Mouse (Mus musculus) telencephalon, adult 2 months (tissue): ENCODE measurements around the gene Prkacb.

Experiments
- DNase-seq: peaks from one replicate; pipeline ENCODE4 v3.0.0-alpha.2; 2011; ENCODE audit warnings: low read depth, low spot score

Gene Prkacb

GRCm38 (mm10) chr3:146812901-146813393 lies at the start of gene Prkacb:
TSS of gene Prkacb (minus strand) at chr3:146812990.
- peak; percentile 69 for DNase-seq

GRCm38 (mm10) chr3:146860308-146860707 lies 47.5 kb upstream of the Prkacb start:
- no peak for DNase-seq

DNA sequence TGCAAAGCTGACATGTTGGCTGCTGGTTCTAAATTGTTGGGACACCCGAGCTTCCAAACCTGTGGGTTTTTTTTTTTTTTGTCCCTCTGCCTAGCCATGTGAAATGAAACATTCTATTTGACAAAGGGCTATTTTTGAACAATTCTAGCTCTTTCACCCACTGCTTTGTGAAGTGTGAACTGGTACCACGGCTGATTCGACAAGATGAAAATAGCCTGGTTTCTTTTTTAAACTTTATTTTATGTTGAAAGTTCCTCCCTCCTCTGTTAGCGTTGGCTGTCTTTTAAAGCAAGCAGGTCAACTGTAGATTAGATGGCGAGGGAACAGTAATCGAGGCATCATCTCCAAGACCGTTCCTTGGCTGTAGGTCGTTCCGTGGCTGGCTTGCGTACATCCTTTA lies 44.6 kb upstream of the Prkacb start:
- DNase-seq, result peak; percentile 68

DNA sequence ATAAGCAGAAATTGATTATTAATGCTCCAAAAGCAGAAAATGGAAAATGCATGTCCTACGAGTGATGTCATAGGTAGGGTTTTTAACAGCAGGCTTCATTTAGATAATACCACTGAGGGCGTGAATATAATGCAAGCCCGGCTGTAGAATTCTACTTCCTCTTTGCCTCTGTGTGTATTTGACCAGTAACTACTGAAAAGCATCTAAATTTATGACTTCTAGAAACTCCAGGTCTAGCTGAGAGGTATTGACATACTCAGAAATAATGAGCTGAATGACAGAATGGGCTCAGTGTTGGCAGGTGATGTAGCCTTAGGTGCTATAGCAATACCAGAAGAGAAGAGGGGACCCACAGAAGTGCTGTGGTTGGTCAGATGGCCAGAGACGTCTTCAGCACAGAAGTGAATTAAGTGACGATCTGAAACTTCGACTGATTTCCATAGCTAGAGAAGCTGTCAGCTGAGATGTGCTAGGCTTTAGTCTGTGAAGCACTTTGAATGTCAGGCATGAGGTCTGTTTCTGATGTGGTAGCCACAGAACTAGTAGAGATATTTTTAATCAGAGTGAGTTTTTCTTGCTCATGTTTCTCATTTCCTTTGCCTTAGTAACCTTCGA lies 41.8 kb upstream of the Prkacb start:
- DNase-seq, result no peak

DNA sequence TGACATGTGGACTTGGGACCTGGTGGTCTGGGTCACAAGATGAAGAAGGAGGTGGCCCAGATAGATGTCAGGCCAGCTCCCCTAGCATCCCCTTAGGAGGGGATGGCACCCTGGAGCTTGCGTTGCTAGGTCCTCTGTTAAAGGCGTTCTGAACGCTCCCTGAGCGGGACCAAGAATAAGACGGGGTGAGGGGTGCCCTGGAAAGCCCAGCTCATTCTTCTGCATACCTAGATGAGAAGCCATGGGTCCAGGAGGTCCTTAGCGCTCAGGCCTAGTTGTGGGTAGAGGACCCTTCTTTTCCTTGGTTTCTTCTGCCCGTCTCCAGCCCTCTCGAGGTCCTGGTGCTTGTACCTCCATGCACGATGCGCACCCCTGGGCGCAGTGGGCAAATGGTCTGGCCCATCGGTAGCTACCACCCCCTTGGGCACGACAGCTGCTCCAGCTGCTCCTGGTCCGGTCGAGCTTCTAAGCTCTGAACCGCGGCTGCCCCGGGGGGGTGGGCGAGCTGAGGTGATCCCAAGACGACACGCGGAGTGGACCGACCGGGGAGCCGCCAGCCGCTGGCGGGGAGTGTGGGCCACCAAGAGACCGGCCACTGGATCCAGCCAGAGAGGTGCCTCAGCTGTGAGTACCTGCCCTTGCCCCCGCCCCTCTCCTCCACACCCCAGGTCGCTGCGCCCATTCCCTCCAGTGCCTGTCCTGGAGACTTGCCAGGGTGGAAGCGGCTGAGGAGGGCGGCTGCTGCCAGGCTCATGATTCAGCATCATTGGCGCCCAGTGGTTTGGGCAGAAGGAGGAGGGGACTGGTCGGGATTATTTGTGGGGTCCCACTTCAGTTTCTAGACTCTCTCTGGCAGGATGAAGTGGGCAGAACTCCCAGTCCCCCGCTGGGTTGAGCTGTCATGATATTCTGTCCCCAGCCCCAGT lies 39.4 kb upstream of the Prkacb start, which contains the start of gene Ttll7:
Gene Ttll7 (plus strand): TSS at position 402 of the 926 bp plus-strand sequence.
- peak; percentile 85 for DNase-seq

DNA sequence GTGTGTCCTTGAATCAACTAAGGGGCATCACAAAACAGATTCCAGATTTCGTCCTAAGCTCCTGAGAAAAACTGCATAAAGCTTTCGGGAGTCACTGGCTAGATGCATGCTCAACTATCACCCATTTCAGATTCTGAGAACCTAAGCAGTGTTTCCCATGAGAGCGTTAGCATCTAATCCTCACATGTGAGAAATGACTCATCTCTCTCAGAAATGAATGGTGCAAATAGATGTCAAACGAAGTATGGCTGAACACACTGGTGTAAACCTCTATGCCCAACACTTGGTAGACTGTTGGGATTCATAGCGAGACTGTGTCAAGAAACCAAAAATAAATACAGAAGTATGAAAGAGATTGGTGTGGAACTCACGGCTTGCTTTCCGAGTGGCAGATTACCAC lies 36.6 kb upstream of the Prkacb start:
- DNase-seq, result no peak

DNA sequence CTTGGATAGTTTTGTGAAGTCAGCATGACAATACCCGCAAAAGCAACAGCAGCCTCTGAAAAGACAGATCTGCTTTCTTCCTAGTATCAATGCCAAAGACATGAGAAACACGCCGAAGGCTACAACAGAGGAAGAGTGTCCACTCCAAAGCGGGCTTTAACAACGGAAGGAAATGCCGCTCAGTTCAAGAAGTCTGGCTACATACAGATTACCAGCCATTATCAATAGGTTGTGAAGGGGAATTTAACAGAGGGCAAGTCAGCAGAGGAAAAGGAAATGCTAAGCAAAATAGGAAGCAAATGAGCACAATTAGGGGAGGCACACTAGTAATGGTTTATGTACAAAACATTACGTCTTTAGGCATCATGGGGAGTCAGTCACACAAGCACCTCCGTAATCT lies 35.3 kb upstream of the Prkacb start:
- DNase-seq, result no peak

DNA sequence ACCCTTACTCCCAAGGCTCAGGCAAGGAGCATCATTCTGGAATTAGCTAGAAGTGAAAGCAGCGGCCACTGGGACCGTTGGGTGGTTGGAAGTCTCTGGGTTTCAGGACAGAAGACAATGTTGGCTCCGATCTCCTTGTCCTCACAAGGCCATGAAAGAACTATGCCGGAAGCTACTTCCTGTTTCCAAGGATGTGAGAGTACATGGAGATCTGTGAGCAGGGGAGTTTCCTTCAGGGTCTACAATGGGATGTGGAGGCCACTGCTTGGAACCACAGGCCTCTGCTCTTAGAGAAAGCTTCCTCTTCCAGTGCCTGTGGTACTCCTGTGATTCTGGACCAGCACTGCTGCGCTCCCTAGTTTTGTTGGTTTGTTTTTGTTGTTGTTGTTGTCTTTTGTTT lies 33.4 kb upstream of the Prkacb start:
- DNase-seq, result no peak

DNA sequence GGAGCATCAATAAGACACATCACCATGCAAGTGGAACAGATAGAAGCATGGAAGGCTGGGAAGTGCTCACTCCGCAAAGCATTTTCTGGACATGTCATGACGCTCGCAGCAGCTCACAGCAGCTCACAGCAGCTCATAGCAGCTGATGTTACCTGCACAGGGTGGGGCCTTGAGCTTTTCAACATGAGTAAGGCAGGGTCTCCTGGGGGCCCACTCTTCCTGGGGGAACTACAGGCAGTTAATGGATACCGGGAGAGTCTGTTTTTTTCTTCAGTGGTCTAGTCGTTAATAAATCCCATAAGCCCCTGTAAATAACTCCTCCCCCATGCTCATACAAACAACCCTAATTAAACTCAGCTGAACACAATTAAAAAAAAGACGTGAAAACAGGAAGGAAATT lies 30.7 kb upstream of the Prkacb start:
- no peak for DNase-seq

DNA sequence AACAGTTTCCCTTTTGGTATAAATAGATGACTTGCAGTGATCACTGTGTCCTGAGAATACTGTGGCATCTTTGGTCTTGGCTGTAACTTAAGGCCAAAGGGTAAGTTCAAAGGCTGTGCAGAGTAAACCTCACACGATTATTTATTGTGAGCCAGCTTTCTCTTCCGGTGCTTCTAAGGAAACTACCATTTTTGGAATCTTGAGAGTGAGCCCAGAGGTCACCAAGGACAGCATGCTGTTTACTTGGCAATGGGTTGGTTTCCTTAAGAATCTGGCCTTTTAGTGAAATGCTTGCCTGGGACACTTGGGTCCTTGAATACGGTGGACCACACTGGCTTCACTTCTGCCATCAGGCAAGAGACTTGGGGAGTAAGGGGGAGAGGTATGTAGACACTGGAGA lies 30.0 kb upstream of the Prkacb start:
- DNase-seq, result no peak

DNA sequence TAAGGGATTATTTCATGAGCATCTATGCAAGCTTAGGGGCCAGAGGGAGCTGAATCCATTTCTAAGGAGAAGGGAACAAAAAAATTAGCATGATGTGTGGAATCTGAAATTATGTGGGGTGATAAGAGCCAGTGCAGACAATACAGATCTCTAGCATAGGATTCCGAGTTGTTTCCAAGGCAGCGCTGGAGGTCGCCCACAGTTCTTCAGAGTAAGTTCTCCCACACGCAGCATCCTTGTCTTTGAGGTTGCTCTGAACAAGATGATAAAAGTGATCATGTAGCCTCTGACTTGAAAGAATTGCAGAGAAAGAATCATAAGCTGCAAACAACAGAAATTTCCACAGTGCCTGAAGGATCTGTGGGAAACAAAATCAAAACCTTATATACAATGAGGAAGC lies 7.9 kb upstream of the Prkacb start:
- DNase-seq, result no peak

GRCm38 (mm10) chr3:146813624-146814023 lies 834 bp upstream of the Prkacb start:
- no peak for DNase-seq

DNA sequence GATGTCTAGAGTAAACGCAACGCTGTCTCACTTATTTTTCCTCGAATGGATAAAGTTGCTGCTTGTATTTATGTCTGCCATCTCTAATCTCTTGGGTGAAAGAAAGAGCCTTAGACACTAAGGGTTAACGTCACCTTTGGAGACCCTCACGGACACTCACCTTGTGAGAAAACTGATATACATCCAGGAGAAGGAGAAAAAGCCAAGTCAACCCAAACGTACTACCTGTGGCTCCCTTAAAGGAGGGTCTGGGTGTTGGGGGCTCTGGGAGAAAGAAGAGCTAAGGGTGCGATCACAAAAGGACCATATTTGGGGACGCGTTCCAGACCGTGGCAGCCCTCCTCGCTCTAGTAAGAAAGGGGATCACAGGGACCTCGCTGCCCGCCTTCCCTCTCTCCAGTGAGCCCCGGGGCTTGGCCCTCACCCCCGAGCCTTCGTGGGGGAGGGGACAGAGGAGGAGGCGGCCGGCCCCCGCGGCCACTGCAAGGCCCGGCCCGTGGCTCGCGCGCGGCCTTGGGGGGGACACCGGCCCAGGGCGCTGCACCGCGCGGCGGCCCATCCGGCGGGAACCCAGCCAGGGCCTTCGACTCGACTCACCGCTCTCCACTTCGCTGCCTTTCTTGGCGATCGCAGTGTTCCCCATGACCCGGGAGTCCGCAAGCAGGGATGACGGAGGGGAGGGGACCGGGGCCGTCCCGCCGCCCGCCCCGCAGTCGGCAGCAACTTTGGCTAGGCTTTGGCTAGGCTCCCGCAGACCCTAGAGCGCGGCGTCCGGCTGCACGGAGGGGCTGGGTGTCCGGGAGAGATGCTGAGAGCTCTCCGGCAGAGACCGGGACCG lies 530 bp downstream of the Prkacb start:
- DNase-seq, result no peak

DNA sequence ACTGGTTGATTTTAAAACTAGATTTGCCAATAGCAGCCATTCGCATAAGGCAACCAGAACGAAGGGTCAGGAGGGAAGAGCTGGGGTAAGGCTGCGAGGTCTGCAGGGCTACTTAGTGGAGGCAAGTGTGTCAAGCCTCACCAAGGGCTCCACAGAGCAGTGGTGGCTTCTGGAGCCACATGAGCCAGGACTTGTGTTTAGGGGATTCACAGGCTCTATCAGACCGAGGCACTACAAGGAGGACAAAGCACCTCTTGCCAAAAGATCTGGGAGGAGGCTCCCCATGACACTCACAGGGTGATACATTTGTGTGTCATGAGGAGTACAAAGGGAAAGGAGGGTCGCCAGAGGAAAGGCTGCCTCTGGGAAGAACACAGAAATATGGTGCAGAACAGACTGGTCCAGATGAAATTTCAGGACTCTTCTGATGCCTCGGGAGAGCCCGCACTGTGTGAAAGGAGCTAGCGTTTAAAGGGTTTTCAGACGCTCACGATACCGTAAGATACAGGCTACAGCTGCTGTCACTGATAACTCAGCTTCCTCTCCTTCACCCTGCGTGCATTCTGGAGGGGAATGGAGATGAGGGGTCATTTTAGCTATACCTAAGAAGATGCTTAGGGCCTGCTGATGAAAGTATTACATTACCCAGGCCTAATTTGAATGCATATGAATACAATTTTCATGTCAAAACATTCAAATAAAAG lies 19.1 kb downstream of the Prkacb start:
- DNase-seq, result no peak

DNA sequence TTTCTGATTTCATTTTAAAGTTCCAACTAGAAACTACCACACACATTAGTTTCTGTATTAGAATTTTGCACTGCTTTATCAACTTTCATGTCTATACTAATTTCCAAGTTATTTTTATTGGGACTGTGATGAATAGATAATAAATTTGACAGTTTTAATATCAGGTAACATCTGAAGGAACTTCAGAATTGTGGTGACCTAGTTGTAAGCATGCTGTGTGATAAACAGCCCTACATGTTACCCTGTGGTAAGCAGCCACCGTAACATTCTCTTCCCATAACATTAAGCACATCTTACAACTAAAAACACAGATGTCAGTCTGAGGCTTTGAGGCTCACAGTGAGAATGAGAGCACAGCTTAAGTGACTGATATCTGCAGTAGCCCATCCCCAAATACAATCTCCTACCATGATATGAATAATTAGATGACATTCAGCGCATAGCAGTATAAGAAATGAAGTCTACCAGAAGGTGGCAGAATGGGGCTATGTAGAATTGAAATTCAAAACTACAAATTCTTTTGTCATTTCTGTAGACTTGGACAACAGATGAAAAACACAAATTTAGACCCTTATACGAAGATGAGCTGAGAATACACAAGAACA lies 20.5 kb downstream of the Prkacb start:
- DNase-seq, result no peak

DNA sequence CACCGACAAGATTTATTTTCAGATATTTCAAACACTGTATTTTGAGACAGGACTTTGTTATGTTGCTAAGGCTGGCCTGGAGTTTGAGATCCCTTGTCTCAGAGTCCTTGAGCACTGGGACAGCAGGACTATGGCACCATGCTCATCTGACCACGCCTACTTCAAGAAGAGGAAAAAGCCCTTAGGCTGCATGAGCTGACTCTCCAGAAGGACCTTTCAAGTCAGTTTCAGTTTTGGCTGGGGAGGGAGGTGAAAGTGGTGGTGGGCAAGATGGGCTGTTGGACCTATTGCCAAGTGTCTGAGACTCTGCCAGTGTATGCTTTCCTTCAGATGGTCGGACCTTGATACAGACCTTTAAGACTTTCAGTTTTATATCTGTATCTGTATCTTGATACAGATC lies 28.6 kb downstream of the Prkacb start:
- no peak for DNase-seq

- no peak for DNase-seq
These were observed 29.1 kb downstream of the Prkacb start for GRCm38 (mm10) chr3:146783645-146784225.

DNA sequence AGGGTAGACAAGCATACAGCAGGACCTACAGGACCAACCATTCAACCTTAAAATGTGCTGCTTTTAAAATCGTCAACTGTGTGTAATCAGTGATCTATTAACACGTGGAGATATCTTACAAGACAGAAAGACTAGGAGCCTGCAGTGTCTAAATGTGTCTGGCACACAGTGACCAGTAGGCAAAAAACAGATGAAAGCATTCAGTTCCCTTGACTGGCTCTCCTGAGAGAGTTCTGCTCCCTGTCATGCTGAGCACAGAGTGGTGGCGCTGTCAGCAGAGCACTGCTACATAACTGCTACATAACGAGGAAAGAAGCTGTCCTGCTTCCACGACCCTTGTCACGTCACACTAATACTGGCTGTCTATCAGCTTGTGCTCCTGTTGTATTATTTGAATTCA lies 30.2 kb downstream of the Prkacb start:
- no peak for DNase-seq

DNA sequence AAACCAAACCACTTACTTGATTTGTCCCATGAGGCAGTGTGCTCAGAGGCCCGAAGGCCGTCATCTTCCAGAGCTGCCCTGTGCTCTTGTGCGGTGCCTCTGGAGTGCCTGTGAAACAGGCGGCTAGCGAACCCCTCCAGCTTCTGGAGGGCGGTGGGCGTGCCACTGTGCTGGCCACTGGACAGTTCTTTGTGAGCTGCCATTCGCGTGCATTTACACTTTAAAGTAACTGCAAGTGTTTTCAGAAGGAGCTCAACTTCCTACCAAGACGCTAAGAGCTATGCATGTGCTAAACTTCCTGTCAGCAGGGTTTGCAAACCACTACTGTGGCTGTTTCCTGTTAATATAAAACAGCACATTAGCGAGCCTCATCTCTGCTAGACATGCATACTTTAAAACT lies 31.7 kb downstream of the Prkacb start:
- DNase-seq, result no peak

DNA sequence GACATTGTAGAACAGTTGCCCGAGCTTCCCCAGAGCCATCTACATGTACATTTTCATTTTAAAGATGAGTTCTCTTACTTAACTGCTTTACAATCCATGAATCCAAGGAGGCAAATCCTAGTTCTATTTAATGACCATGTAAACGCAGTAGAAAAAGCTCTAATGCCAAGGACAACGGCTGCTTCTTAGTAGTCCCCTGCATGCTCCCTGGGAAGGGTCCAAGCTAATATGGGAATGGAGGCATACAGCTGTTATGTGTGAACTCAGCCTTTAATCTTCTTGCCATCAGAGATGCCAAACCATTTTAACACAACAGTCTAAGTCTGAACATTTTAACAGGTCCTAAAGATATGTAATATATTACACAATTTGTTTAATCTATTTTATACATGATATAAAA lies 32.5 kb downstream of the Prkacb start:
- no peak for DNase-seq

DNA sequence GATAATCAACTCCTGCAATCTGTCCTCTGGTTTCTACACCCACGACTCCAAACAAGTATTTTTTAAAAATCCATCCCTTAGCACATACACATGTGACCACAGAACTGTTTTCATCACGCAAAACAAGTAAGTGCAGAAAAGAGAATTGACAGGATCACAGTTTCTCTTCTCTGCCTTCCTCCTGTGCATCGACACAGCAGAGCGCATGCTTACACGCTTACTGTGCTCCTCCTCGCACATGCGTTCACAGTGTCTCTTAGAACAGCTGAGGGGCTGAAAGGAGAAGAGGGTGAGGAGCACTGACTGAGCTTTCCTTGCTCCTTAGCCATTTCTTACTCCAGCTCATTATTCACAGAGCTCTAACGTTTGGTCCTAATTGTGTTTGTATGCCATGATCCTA lies 33.9 kb downstream of the Prkacb start:
- no peak for DNase-seq
